Mouse (Mus musculus) adrenal gland, adult 2 months (tissue): Measurements from ENCODE around the gene Wdr61. TPM values are rescaled to one million over a fixed set of nuclear protein-coding genes. Genes with fewer than 3 reads are reported as not detected.

Source experiments
- DNase-seq: peaks from one replicate; pipeline ENCODE4 v3.0.0; 2021
- long read RNA-seq: library from polyadenylated mRNA; stranded (forward); transcript quantifications from one replicate; pipeline ENCODE4 v2.0.0, GENCODE M21; 2021
- polyA plus RNA-seq: library from polyadenylated mRNA; depleted of rRNA; stranded (reverse); fragments of >200 nt; gene quantifications from 2 replicates; pipeline ENCODE4 v1.2.3, GENCODE M21; 2012; rRNA removed
- total RNA-seq, 2 experiments: library from RNA; stranded (reverse); gene quantifications; 2 replicates each; pipeline ENCODE4 v1.2.3; 2021

The Wdr61 gene
- total RNA-seq (10 to 100 TPM; 57.4 to 62.8 TPM), polyA plus RNA-seq (10.4 and 10.5 TPM in 2 replicates)
- long read RNA-seq, transcript Wdr61-203 (11 exons, 1,290 nt): minor isoform, 13 of 55 reads
- long read RNA-seq, transcript Wdr61-201 (11 exons, 1,187 nt): major isoform, 20 of 55 reads
- long read RNA-seq, partial matches to known transcripts: 16 of 55 reads
- long read RNA-seq, other reads (novel, unspliced or antisense): 3 of 55 reads

GRCm38 (mm10) chr9:54733921-54734638 lies at the start of gene Wdr61:
Gene Wdr61, minus strand, starts transcription at chr9:54734519.
- DNase-seq: peak; percentile 99

- DNase-seq: no peak
Observed at GRCm38 (mm10) chr9:54784003-54784402, 49.7 kb upstream of the Wdr61 start.

- DNase-seq: no peak
Observed at GRCm38 (mm10) chr9:54782504-54782903, 48.2 kb upstream of the Wdr61 start.

- DNase-seq: no peak
Observed at GRCm38 (mm10) chr9:54779280-54779679, 45.0 kb upstream of the Wdr61 start.

- DNase-seq: no peak
Observed at GRCm38 (mm10) chr9:54776451-54776982, 42.2 kb upstream of the Wdr61 start.

- DNase-seq: no peak
Observed at GRCm38 (mm10) chr9:54770140-54770780, 35.9 kb upstream of the Wdr61 start.

- DNase-seq: no peak
Observed at GRCm38 (mm10) chr9:54765336-54766085, 31.2 kb upstream of the Wdr61 start.

GRCm38 (mm10) chr9:54764561-54765217 lies 30.4 kb upstream of the Wdr61 start, which contains the start of gene Crabp1:
Gene Crabp1, plus strand, starts transcription at chr9:54764748.
- no peak for DNase-seq

- DNase-seq: no peak
Observed at GRCm38 (mm10) chr9:54764091-54764490, 29.8 kb upstream of the Wdr61 start.

- DNase-seq: no peak
Observed at GRCm38 (mm10) chr9:54759592-54759991, 25.3 kb upstream of the Wdr61 start.

GRCm38 (mm10) chr9:54752944-54753295 lies 18.6 kb upstream of the Wdr61 start:
- DNase-seq: no peak

GRCm38 (mm10) chr9:54752201-54752943 lies 18.1 kb upstream of the Wdr61 start:
- DNase-seq: no peak

GRCm38 (mm10) chr9:54751684-54752083 lies 17.4 kb upstream of the Wdr61 start:
- DNase-seq: no peak

GRCm38 (mm10) chr9:54750215-54750981 lies 16.1 kb upstream of the Wdr61 start:
- no peak for DNase-seq

GRCm38 (mm10) chr9:54745740-54746370 lies 11.5 kb upstream of the Wdr61 start:
- DNase-seq: no peak

GRCm38 (mm10) chr9:54743891-54744290 lies 9.6 kb upstream of the Wdr61 start:
- no peak for DNase-seq

GRCm38 (mm10) chr9:54738376-54738775 lies 4.1 kb upstream of the Wdr61 start:
- DNase-seq: peak; percentile 50

- peak; percentile 20 for DNase-seq
Observed at GRCm38 (mm10) chr9:54736284-54736701, 2.0 kb upstream of the Wdr61 start.

- DNase-seq: no peak
Observed at GRCm38 (mm10) chr9:54734639-54735252, 427 bp upstream of the Wdr61 start.
